Mouse (Mus musculus): ENCODE measurements around the gene Erg.

- TF ChIP-seq POLR2A (IDR thresholded peaks at IDR 0.05; ENCODE audit: low read depth, low read length) (no peak), CTCF (IDR thresholded peaks at IDR 0.05; ENCODE audit: borderline replicate concordance, insufficient read depth, low read length) (no peak)
These were observed 333 bp upstream of the Erg start for GRCm38 (mm10) chr16:95586726-95587125.
